Mouse (Mus musculus): ENCODE measurements around the gene Tbcd. TPM values are rescaled to one million over a fixed set of nuclear protein-coding genes. Genes with fewer than 3 reads are reported as not detected.

Tbcd gene
- total and polyA plus RNA-seq, 3 experiments = 62.1 to 86.7 (median 70.4) TPM

DNA sequence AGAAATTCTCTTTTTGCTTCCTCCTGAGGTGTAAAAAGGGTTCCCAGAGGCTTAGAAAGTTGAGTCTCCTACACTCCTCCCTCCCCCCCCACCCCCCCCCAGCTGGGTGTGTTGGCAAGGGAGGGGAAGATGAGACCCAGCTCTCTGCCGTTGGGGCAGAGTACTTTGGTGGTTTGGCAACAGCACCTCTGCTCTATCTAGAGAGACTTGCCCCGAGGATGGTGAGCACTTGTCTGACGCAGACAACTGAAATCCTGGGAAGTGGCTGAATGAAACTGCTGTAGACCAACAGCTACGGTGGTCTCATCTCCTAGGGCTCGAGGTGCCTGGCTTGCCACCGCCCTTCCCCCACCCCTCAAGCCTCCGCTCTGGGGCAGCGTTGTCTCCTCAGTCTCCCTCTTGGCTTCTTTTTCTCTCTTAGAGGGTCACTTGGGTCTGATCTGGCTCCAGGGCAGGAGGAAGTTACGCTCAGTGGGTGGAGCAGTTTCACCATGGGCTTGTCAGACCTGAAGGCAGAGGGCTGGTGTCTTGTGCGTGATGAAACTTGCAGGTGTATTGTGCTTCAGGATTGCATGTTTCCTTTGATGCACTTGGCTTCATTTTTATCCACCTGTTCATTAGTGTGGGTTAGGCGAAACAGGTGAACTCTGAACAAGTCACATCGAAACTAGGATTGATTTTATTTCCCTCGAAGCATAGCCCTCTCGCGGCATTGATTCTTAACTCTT, 27.9 kb downstream of the Tbcd start:
- no peaks in the 10 kb centered on the region for H3K9me3 ChIP-seq (replicated peaks; ENCODE audit: low read length)
- no peak for TF ChIP-seq SIN3A (IDR thresholded peaks at IDR 0.05; ENCODE audit: low read length)
- no peak for TF ChIP-seq MYC (IDR thresholded peaks at IDR 0.05; ENCODE audit: low read depth, low read length)
- TF ChIP-seq RCOR1 (conservative IDR thresholded peaks at IDR 0.05; ENCODE audit: low read depth, low read length) = no peak
- TF ChIP-seq JUN (IDR thresholded peaks at IDR 0.05; ENCODE audit: insufficient read depth, low read depth, low read length) = no peak
- TF ChIP-seq HCFC1 (IDR thresholded peaks at IDR 0.05; ENCODE audit: low read depth, low read length) = no peak
- no peak for TF ChIP-seq TBP (conservative IDR thresholded peaks at IDR 0.05; ENCODE audit: low read depth, low read length)
- TF ChIP-seq TCF12 (IDR thresholded peaks at IDR 0.05; ENCODE audit: low read depth, low read length) = no peak
- TF ChIP-seq KAT2A (IDR thresholded peaks at IDR 0.05; ENCODE audit: insufficient replicate concordance, low read length) = no peak
- no peak for TF ChIP-seq ZNF384 (IDR thresholded peaks at IDR 0.05; ENCODE audit: low read depth, low read length)
- TF ChIP-seq IRF4 (IDR thresholded peaks at IDR 0.05; ENCODE audit: low read depth, low read length) = no peak
- no peak for TF ChIP-seq MEF2A (IDR thresholded peaks at IDR 0.05; ENCODE audit: borderline replicate concordance, low read depth, low read length)
- no peak for TF ChIP-seq MAZ (IDR thresholded peaks at IDR 0.05; ENCODE audit: low read depth, low read length)
- no peak for TF ChIP-seq MAFK (IDR thresholded peaks at IDR 0.05; ENCODE audit: insufficient replicate concordance, low read length)
- no peak for TF ChIP-seq BHLHE40 (IDR thresholded peaks at IDR 0.05; ENCODE audit: low read depth, low read length)
- H3K27ac ChIP-seq (ENCODE audit: insufficient read depth, low read depth) = no peak overlapping the region
- H3K4me1 ChIP-seq (ENCODE audit: control insufficient read depth in 1 of 2, insufficient read depth in 2 of 2) = peaks cover 0 to 24% of the 10 kb centered on the region in 2 experiments; a peak in 2 of 4 replicates
- peaks cover 46 to 89% of the 10 kb centered on the region in 2 experiments for H3K36me3 ChIP-seq (replicated peaks in 1 of 2; ENCODE audit: control insufficient read depth in 1 of 2, insufficient read depth in 1 of 2, low read length in 1 of 2)
- dilution Hi-C loops (cut with MboI; ENCODE audit: extremely low pct_ligation_motif_present, extremely low pct_unique_long_range_greater_than_20kb, low sequenced_read_pairs) = no loop called here
- DNase-seq (ENCODE audit: extremely low read depth) = no peak
- H3K4me2 ChIP-seq (ENCODE audit: insufficient read depth, low read depth, poor library complexity, severe bottlenecking) = no peak overlapping the region
- no peak overlapping the region for H3K9ac ChIP-seq (ENCODE audit: insufficient read depth, low read depth)
- H3K79me2 ChIP-seq (replicated peaks; ENCODE audit: control insufficient read depth, extremely low read depth, insufficient read depth, poor library complexity, severe bottlenecking) = no peaks in the 10 kb centered on the region
- H3K4me3 ChIP-seq (replicated peaks in 1 of 3; ENCODE audit: low read depth in 2 of 3, low read length in 2 of 3, poor library complexity in 1 of 3) = no peak overlapping the region
- no peaks in the 10 kb centered on the region for H3K27me3 ChIP-seq (replicated peaks)
- in situ Hi-C loops (cut with MboI; ENCODE audit: low pct_ligation_motif_present, low pct_unique_long_range_greater_than_20kb, low sequenced_read_pairs) = loop anchor here (10.0 kb wide), 1 partner anchor 155 kb away; no protein-coding TSS in a partner anchor

DNA sequence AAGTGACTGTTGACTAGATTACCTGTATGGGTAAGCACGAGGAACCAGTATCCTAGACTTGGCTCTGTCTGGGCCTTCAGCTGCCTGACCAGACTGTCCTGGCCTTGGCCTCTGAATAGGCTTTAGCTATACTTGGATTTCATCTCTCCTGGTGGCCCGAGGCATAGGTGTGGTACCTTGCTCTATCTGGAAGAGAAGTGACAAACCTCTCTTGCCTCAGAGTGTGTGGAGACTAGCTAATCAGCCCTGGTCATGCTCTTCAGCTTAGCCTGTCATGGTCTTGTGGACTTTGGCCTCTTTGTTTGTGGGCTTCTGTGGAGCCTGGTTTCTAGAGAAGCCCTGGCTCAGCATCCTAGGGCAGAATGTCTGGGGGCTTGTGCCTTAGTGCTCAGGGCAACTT, 29.4 kb downstream of the Tbcd start:
- TF ChIP-seq JUND (conservative IDR thresholded peaks at IDR 0.05; ENCODE audit: low read depth, low read length) = no peak
- no peak for TF ChIP-seq ELF1 (IDR thresholded peaks at IDR 0.05; ENCODE audit: low read depth, low read length)
- no peak for TF ChIP-seq CHD1 (IDR thresholded peaks at IDR 0.05; ENCODE audit: low read depth, low read length)
- H3K9me3 ChIP-seq (replicated peaks; ENCODE audit: low read length) = no peaks in the 10 kb centered on the region
- peaks cover 43 to 79% of the 10 kb centered on the region in 2 experiments for H3K36me3 ChIP-seq (replicated peaks in 1 of 2; ENCODE audit: control insufficient read depth in 1 of 2, insufficient read depth in 1 of 2, low read length in 1 of 2)
- no peaks in the 10 kb centered on the region for H3K79me2 ChIP-seq (replicated peaks; ENCODE audit: control insufficient read depth, extremely low read depth, insufficient read depth, poor library complexity, severe bottlenecking)
- in situ Hi-C loops (cut with MboI; ENCODE audit: low pct_ligation_motif_present, low pct_unique_long_range_greater_than_20kb, low sequenced_read_pairs) (no loop called here), dilution Hi-C loops (cut with MboI; ENCODE audit: extremely low pct_ligation_motif_present, extremely low pct_unique_long_range_greater_than_20kb, low sequenced_read_pairs) (no loop called here)
- no peak overlapping the region for H3K9ac ChIP-seq (ENCODE audit: insufficient read depth, low read depth)
- H3K27ac ChIP-seq (ENCODE audit: insufficient read depth, low read depth) = no peak overlapping the region
- H3K4me2 ChIP-seq (ENCODE audit: insufficient read depth, low read depth, poor library complexity, severe bottlenecking) = no peak overlapping the region
- H3K4me3 ChIP-seq (replicated peaks in 1 of 3; ENCODE audit: low read depth in 2 of 3, low read length in 2 of 3, poor library complexity in 1 of 3) = no peak overlapping the region
- peaks cover 6 to 32% of the 10 kb centered on the region in 2 experiments; a peak in 3 of 4 replicates for H3K4me1 ChIP-seq (ENCODE audit: control insufficient read depth in 1 of 2, insufficient read depth in 2 of 2)
- H3K27me3 ChIP-seq (replicated peaks) = no peaks in the 10 kb centered on the region
- DNase-seq (ENCODE audit: extremely low read depth) = no peak

Measured in CH12.LX (cell line).